Mouse (Mus musculus) heart, adult 2 months (tissue): ENCODE measurements around the gene Fgf10. TPM values are rescaled to one million over a fixed set of nuclear protein-coding genes. Genes with fewer than 3 reads are reported as not detected.

Experiments
- DNase-seq, 2 experiments: peaks; one replicate each; pipeline ENCODE4 v3.0.0; 2021
- H3K27ac ChIP-seq: fragments of 200-600 bp; 2 replicates; pipeline ENCODE4 v1.8.1; 2022
- H3K27me3 ChIP-seq: fragments of 200-500 bp; 2 replicates; pipeline ENCODE4 v1.6.1; 2012; ENCODE audit warnings: mild to moderate bottlenecking, low read length, inconsistent platforms, mixed read lengths; ENCODE audit not compliant: control insufficient read depth, insufficient read depth
- H3K36me3 ChIP-seq: fragments of 200-500 bp; 2 replicates; pipeline ENCODE4 v1.6.1; 2012; ENCODE audit warnings: low read length, inconsistent platforms; ENCODE audit not compliant: control insufficient read depth, insufficient read depth
- H3K4me1 ChIP-seq: fragments of 200-500 bp; 2 replicates; pipeline ENCODE4 v1.6.1; 2011; ENCODE audit warnings: low read length; ENCODE audit not compliant: control insufficient read depth, insufficient read depth
- H3K4me3 ChIP-seq: fragments of 200-600 bp; 2 replicates; pipeline ENCODE4 v1.8.1; 2022
- H3K79me2 ChIP-seq: fragments of 200-500 bp; replicated peaks from 2 replicates; pipeline ENCODE4 v1.6.1; 2012; ENCODE audit warnings: mild to moderate bottlenecking, inconsistent platforms, low read length, moderate library complexity, mixed read lengths; ENCODE audit not compliant: control insufficient read depth, insufficient read depth
- H3K9ac ChIP-seq: fragments of 200-500 bp; 2 replicates; pipeline ENCODE4 v1.6.1; 2012; ENCODE audit warnings: low read depth, mild to moderate bottlenecking, control low read depth, inconsistent platforms, low read length, mixed read lengths
- CTCF ChIP-seq: fragments of 200-600 bp; IDR thresholded peaks from 2 replicates; pipeline ENCODE4 v1.8.1; 2022; ENCODE audit warnings: antibody characterized with exemption, mild to moderate bottlenecking, moderate library complexity
- EP300 ChIP-seq: fragments of 200-500 bp; IDR thresholded peaks from 2 replicates; pipeline ENCODE4 v1.6.1; 2011; ENCODE audit warnings: low read depth, low read length, control low read depth; ENCODE audit not compliant: insufficient read depth
- POLR2A ChIP-seq: fragments of 200-500 bp; IDR thresholded peaks from 2 replicates; pipeline ENCODE4 v1.6.1; 2011; ENCODE audit warnings: mild to moderate bottlenecking, low read depth, low read length, control low read depth; ENCODE audit not compliant: insufficient read depth
- WGBS: fragments of 180-500 bp; shearing (Covaris S2); methylation state at CpG from one replicate; pipeline ENCODE4 v1.1.7; 2018; 5-methylcytosine and 5-hydroxymethylcytosine counted together
- intact Hi-C: fragments of 180-260 bp; cut with DNase I; formaldehyde crosslinking; loops from one replicate; pipeline ENCODE4 v1.15.1; 2025
- polyA plus RNA-seq: library from polyadenylated mRNA; depleted of rRNA; stranded (reverse); fragments of >200 nt; gene quantifications from 2 replicates; pipeline ENCODE4 v1.2.3, GENCODE M21; 2012
- total RNA-seq, 2 experiments: library from RNA; stranded (reverse); gene quantifications; 2 replicates each; pipeline ENCODE4 v1.2.3; 2021

Gene Fgf10
- total and polyA plus RNA-seq, 3 experiments: 0.18 to 0.57 (median 0.44) TPM

DNA sequence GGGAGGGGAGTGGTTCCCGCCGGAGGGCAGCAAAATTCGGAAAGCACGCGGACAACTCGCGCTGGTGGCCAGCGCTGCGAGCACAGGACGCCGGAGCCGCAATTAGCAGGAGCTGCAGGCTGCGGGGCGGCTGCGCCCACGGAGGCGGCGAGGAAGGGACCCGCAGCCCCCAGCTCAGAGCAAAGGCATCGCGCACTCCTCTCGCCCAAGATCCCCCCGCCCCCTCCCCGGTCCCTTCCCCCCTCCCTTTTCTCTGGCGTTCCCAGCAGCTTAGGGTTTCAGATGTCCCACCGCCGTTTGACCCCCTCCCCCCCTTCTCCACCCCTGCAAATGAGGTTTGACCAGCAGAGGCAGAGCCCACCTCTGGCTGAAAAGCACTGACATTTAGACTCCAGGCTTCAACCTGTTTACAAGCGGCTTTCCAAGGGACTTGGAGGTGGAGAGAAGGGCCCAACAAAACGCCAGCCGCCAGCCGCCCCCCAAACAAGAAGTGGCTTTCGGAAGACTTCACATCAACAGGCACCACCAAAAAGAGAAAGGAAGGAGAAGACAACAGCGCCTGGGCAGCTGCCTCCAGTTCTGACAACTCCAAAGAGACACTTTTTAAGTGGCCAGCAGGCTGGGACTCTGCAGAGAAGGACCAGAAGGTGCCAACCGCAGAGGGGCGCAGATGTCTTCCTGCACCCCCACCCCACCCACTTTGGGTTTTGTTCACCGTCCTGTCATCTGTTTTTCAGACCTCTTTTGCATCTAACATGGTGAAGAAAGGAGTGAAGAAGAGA, 44.9 kb downstream of the Fgf10 start:
- TF ChIP-seq EP300 (no peak), CTCF (no peak), POLR2A (no peak)
- H3K4me1 ChIP-seq: no peaks in the 10 kb centered on the region
- intact Hi-C loops: no loop called here
- WGBS: 2% methylated on average over 33 of the region's 36 CpGs
- H3K4me3 ChIP-seq: peak overlapping the region; percentile 30
- H3K9ac ChIP-seq: no peak overlapping the region
- no peaks in the 10 kb centered on the region for H3K36me3 ChIP-seq
- H3K27ac ChIP-seq: no peak overlapping the region
- no peaks in the 10 kb centered on the region for H3K79me2 ChIP-seq
- peaks cover 2% of the 10 kb centered on the region; the same call in 1 of the 2 replicates for H3K27me3 ChIP-seq
- peak; percentile 9 to 23 for DNase-seq

DNA sequence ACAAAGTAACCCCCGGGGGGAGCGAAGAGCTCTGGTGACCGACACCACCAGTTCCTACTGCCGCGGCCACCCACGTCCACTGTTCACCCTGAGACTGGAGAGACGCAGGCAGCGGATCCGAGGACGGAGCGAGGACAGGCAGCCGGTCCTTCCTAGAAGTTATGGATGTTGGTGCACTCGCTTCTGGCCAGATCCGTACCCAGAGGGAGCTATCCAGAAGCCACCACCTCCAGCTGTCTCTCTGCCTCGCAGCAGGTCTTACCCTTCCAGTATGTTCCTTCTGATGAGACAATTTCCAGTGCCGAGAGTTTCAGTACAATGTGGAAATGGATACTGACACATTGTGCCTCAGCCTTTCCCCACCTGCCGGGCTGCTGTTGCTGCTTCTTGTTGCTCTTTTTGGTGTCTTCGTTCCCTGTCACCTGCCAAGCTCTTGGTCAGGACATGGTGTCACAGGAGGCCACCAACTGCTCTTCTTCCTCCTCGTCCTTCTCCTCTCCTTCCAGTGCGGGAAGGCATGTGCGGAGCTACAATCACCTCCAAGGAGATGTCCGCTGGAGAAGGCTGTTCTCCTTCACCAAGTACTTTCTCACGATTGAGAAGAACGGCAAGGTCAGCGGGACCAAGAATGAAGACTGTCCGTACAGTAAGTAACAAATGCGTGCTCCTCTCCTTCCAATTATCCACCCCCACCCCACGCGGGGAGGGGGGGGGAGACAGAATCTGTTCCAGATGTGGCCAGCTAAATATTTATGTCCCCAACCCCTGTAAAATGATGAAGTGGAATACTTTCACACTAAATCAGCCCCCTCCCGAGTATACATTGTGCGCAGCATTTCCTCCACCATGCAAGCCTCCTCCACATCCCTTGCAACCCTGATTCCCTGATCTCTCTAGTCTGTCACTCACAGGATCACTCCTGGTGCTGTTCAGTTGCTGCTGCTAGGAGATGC, 45.8 kb downstream of the Fgf10 start:
- H3K4me1 ChIP-seq: no peaks in the 10 kb centered on the region
- intact Hi-C loops: no loop called here
- H3K27me3 ChIP-seq: peaks cover 2% of the 10 kb centered on the region; the same call in 1 of the 2 replicates
- H3K4me3 ChIP-seq: peak overlapping the region; percentile 30
- no peak for DNase-seq
- H3K79me2 ChIP-seq: no peaks in the 10 kb centered on the region
- no peaks in the 10 kb centered on the region for H3K36me3 ChIP-seq
- 2% methylated on average over 31 of the region's 31 CpGs for WGBS
- no peak overlapping the region for H3K27ac ChIP-seq
- TF ChIP-seq EP300: no peak
- TF ChIP-seq CTCF: no peak
- no peak for TF ChIP-seq POLR2A
- H3K9ac ChIP-seq: no peak overlapping the region

DNA sequence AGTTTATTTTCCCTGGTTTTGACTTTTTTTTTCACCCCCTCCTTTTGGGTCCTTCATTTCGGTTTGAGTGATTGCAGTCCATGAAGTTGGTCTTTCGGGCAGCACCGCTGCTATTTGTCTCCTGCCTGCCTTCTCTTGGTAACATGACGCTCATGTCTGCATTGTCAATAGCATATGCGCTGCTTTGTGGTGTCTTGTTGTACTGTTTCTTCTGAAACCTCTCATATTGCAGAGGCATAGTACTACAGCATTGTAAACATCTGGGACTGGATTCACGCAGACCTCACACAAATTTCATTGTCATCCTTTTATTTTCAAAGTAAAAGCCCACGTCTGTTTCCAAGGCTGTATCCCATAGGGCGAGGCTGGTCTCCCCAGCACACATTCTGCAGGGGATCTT, 46.7 kb downstream of the Fgf10 start:
- Histone ChIP-seq H3K4me1 (no peaks in the 10 kb centered on the region), H3K27me3 (peaks cover 2% of the 10 kb centered on the region; the same call in 1 of the 2 replicates), H3K4me3 (no peak overlapping the region), H3K9ac (no peak overlapping the region), H3K79me2 (no peaks in the 10 kb centered on the region), H3K36me3 (no peaks in the 10 kb centered on the region), H3K27ac (no peak overlapping the region)
- DNase-seq: no peak
- TF ChIP-seq POLR2A (no peak), CTCF (no peak), EP300 (no peak)
- intact Hi-C loops: no loop called here
- whole genome bisulfite sequencing: 31% methylated on average over 8 of the region's 8 CpGs

DNA sequence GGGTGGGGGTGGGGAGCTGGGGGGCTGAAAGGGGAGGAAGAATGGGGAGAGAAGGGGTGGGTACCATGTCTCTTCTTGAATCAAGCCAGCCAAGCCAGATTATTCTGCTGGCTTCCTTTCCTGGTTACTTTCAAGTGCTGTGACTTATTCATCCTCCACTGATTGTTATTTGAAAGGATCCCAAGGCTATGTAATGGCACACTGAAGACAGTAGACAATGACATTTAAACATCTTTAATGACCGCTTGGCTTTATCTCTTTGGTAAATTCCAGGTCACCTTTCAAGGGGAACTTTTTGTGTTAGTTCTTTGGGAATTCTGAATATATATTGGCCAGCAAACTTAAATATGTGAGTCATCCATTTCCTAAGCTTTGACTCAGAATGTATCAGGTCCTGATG, 47.1 kb downstream of the Fgf10 start:
- H3K27me3 ChIP-seq: peaks cover 2% of the 10 kb centered on the region; the same call in 1 of the 2 replicates
- DNase-seq: no peak
- no peaks in the 10 kb centered on the region for H3K36me3 ChIP-seq
- H3K9ac ChIP-seq: no peak overlapping the region
- no peaks in the 10 kb centered on the region for H3K4me1 ChIP-seq
- no peaks in the 10 kb centered on the region for H3K79me2 ChIP-seq
- H3K27ac ChIP-seq: no peak overlapping the region
- TF ChIP-seq EP300 (no peak), POLR2A (no peak), CTCF (no peak)
- intact Hi-C loops: no loop called here
- 63% methylated on average over 1 of the region's 1 CpGs for WGBS
- no peak overlapping the region for H3K4me3 ChIP-seq

DNA sequence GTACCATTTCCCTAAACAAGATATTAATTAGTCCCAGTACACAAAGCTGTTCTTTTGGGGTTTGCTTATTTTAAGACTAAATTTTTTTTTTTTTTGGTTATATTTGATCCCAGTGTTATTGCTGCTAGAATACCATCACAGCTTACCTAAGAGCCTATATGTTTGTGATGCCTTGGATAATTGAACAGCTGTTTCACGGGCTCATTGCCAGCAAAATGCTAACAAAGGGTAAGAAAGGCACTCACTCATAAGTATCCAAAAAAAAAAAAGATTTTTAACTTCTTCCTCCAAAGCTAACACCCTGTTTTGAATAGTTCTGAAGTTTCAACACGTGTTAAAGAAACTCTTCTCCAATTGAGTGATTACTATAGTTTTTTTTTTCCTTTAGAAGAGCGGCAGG, 48.8 kb downstream of the Fgf10 start:
- no peak overlapping the region for H3K9ac ChIP-seq
- intact Hi-C loops: no loop called here
- no peak for DNase-seq
- no peaks in the 10 kb centered on the region for H3K79me2 ChIP-seq
- H3K27me3 ChIP-seq: peaks cover 2% of the 10 kb centered on the region; the same call in 1 of the 2 replicates
- no peak overlapping the region for H3K4me3 ChIP-seq
- H3K27ac ChIP-seq: no peak overlapping the region
- TF ChIP-seq POLR2A: no peak
- no peak for TF ChIP-seq EP300
- TF ChIP-seq CTCF: no peak
- no peaks in the 10 kb centered on the region for H3K4me1 ChIP-seq
- 50% methylated on average over 3 of the region's 3 CpGs for WGBS
- no peaks in the 10 kb centered on the region for H3K36me3 ChIP-seq
